Mouse (Mus musculus) midbrain, embryonic 13.5 days (tissue): ENCODE data around the gene Tmem202. TPM values are rescaled to one million over a fixed set of nuclear protein-coding genes. Genes with fewer than 3 reads are reported as not detected.

Source experiments
- ATAC-seq: fragments of 200-750 bp; cut with Nextera tagmentation; 2 replicates; pipeline ENCODE4 v1.8.0; 2017; ENCODE audit warnings: mild to moderate bottlenecking, moderate TSS enrichment, moderate library complexity
- H3K27ac ChIP-seq: fragments of 300-500 bp; sonication (generic); 2 replicates; pipeline ENCODE4 v1.5.1; 2015; ENCODE audit warnings: inconsistent platforms, mild to moderate bottlenecking, moderate library complexity
- H3K27me3 ChIP-seq: fragments of 300-500 bp; sonication (generic); 2 replicates; pipeline ENCODE4 v1.6.1; 2015; ENCODE audit warnings: mild to moderate bottlenecking, inconsistent platforms
- H3K36me3 ChIP-seq: fragments of 300-500 bp; sonication (generic); 2 replicates; pipeline ENCODE4 v1.6.1; 2015; ENCODE audit warnings: mild to moderate bottlenecking, inconsistent platforms
- H3K4me1 ChIP-seq: fragments of 300-500 bp; sonication (generic); replicated peaks from 2 replicates; pipeline ENCODE4 v1.6.1; 2015; ENCODE audit warnings: inconsistent platforms
- H3K4me2 ChIP-seq: fragments of 300-500 bp; sonication (generic); replicated peaks from 2 replicates; pipeline ENCODE4 v1.6.1; 2015; ENCODE audit warnings: moderate library complexity, mild to moderate bottlenecking, inconsistent platforms
- H3K4me3 ChIP-seq: fragments of 300-500 bp; sonication (generic); replicated peaks from 2 replicates; pipeline ENCODE4 v1.5.1; 2015; ENCODE audit warnings: mild to moderate bottlenecking, inconsistent platforms
- H3K9ac ChIP-seq: fragments of 300-500 bp; sonication (generic); replicated peaks from 2 replicates; pipeline ENCODE4 v1.6.1; 2015; ENCODE audit warnings: mild to moderate bottlenecking, inconsistent platforms
- H3K9me3 ChIP-seq: fragments of 300-500 bp; sonication (generic); 2 replicates; pipeline ENCODE4 v1.6.1; 2016; ENCODE audit warnings: mild to moderate bottlenecking, inconsistent platforms
- WGBS: fragments of 180-500 bp; shearing (Covaris S2); methylation state at CpG from one replicate; pipeline ENCODE4 v1.1.7; 2015; 5-methylcytosine and 5-hydroxymethylcytosine counted together
- polyA plus RNA-seq: library from polyadenylated mRNA; unstranded; fragments of >200 nt; fragmentation: Nextera tagmentation; extraction: Ambion mirVana; gene quantifications from 2 replicates; pipeline ENCODE4 v1.2.1, GENCODE M21; 2015

Gene Tmem202
- polyA plus RNA-seq: 0.55 and 0.74 TPM in 2 replicates

- H3K4me2 ChIP-seq: peak within 1 kb of the TSS; percentile 82
- H3K4me1 ChIP-seq: peaks cover 33% of the 10 kb centered on the region
- ATAC-seq: peak; percentile 95
- no peaks in the 10 kb centered on the region for H3K9me3 ChIP-seq
- H3K27ac ChIP-seq: peak within 1 kb of the TSS; percentile 30; the same call in 1 of the 2 replicates
- H3K27me3 ChIP-seq: 0 out of 2 replicates have a peak, but pooled peaks cover 9% of the 10 kb centered on the region
- H3K9ac ChIP-seq: peak within 1 kb of the TSS; percentile 79
- H3K36me3 ChIP-seq: no peaks in the 10 kb centered on the region
- 8% methylated on average over 55 of the region's 55 CpGs for WGBS
- H3K4me3 ChIP-seq: peak within 1 kb of the TSS; percentile 63
These were observed at the start of gene Tmem202, which contains the start of gene Hexa for GRCm38 (mm10) chr9:59539441-59540137. Gene Tmem202 (minus strand): TSS chr9:59539847. Gene Hexa (plus strand): TSS chr9:59539540.

- Histone ChIP-seq H3K9me3 (no peaks in the 10 kb centered on the region), H3K27ac (peak overlapping the region; percentile 89), H3K36me3 (no peaks in the 10 kb centered on the region), H3K4me1 (peaks cover 51% of the 10 kb centered on the region), H3K9ac (peak overlapping the region; percentile 51; the same call in 1 of the 2 replicates), H3K27me3 (peaks cover 37% of the 10 kb centered on the region), H3K4me2 (peak overlapping the region; percentile 57), H3K4me3 (peak overlapping the region; percentile 18)
- ATAC-seq: peak; percentile 89
- WGBS: 16% methylated on average over 12 of the region's 12 CpGs
These were observed 49.3 kb upstream of the Tmem202 start for GRCm38 (mm10) chr9:59588710-59589671.

GRCm38 (mm10) chr9:59588252-59588651, 48.6 kb upstream of the Tmem202 start:
- Histone ChIP-seq H3K36me3 (no peaks in the 10 kb centered on the region), H3K4me2 (peak overlapping the region; percentile 57), H3K4me3 (no peak overlapping the region), H3K27ac (peak overlapping the region; percentile 89), H3K27me3 (peaks cover 40% of the 10 kb centered on the region), H3K4me1 (peaks cover 51% of the 10 kb centered on the region), H3K9me3 (no peaks in the 10 kb centered on the region), H3K9ac (0 out of 2 replicates have a peak overlapping the region, but pooled peaks have one; percentile 24)
- 30% methylated on average over 5 of the region's 5 CpGs for WGBS
- ATAC-seq: peak; percentile 68

- Histone ChIP-seq H3K27ac (no peak overlapping the region), H3K9me3 (no peaks in the 10 kb centered on the region), H3K9ac (no peak overlapping the region), H3K4me1 (peaks cover 49% of the 10 kb centered on the region), H3K27me3 (peaks cover 41% of the 10 kb centered on the region), H3K4me3 (no peak overlapping the region), H3K4me2 (peak overlapping the region; percentile 32), H3K36me3 (no peaks in the 10 kb centered on the region)
- 5% methylated on average over 13 of the region's 13 CpGs for WGBS
- peak; percentile 43 for ATAC-seq
These were observed 45.2 kb upstream of the Tmem202 start for GRCm38 (mm10) chr9:59584871-59585308.

GRCm38 (mm10) chr9:59578505-59578867, 38.8 kb upstream of the Tmem202 start:
- peak overlapping the region; percentile 51 for H3K4me3 ChIP-seq
- H3K36me3 ChIP-seq: no peaks in the 10 kb centered on the region
- under 1% methylated on average over 20 of the region's 20 CpGs for WGBS
- peak; percentile 71; the same call in 1 of the 2 replicates for ATAC-seq
- H3K27ac ChIP-seq: peak overlapping the region; percentile 16
- peak overlapping the region; percentile 67 for H3K9ac ChIP-seq
- peak overlapping the region; percentile 58 for H3K4me2 ChIP-seq
- no peaks in the 10 kb centered on the region for H3K9me3 ChIP-seq
- H3K4me1 ChIP-seq: peaks cover 28% of the 10 kb centered on the region
- peaks cover 43% of the 10 kb centered on the region for H3K27me3 ChIP-seq

GRCm38 (mm10) chr9:59577844-59578504, 38.3 kb upstream of the Tmem202 start, which contains the start of gene Celf6:
Gene Celf6 (plus strand): TSS chr9:59577917.
- Histone ChIP-seq H3K9me3 (no peaks in the 10 kb centered on the region), H3K27me3 (peaks cover 39% of the 10 kb centered on the region), H3K9ac (peak within 1 kb of the TSS; percentile 67), H3K4me1 (peaks cover 28% of the 10 kb centered on the region), H3K36me3 (no peaks in the 10 kb centered on the region), H3K4me2 (peak within 1 kb of the TSS; percentile 58), H3K4me3 (peak within 1 kb of the TSS; percentile 51), H3K27ac (peak within 1 kb of the TSS; percentile 69)
- WGBS: 2% methylated on average over 45 of the region's 61 CpGs
- peak; percentile 98 for ATAC-seq

GRCm38 (mm10) chr9:59577401-59577800, 37.8 kb upstream of the Tmem202 start:
- no peak for ATAC-seq
- Histone ChIP-seq H3K4me3 (peak overlapping the region; percentile 51), H3K36me3 (no peaks in the 10 kb centered on the region), H3K27me3 (peaks cover 35% of the 10 kb centered on the region), H3K4me2 (peak overlapping the region; percentile 58), H3K9me3 (no peaks in the 10 kb centered on the region), H3K9ac (peak overlapping the region; percentile 15; the same call in 1 of the 2 replicates), H3K4me1 (peaks cover 28% of the 10 kb centered on the region), H3K27ac (peak overlapping the region; percentile 69)
- WGBS: 14% methylated on average over 13 of the region's 13 CpGs

- Histone ChIP-seq H3K9me3 (no peaks in the 10 kb centered on the region), H3K4me3 (no peak overlapping the region), H3K36me3 (no peaks in the 10 kb centered on the region), H3K4me2 (no peak overlapping the region), H3K27ac (no peak overlapping the region), H3K27me3 (peaks cover 15% of the 10 kb centered on the region), H3K4me1 (peaks cover 5% of the 10 kb centered on the region), H3K9ac (no peak overlapping the region)
- WGBS: 79% methylated on average over 2 of the region's 2 CpGs
- ATAC-seq: no peak
These were observed 32.2 kb upstream of the Tmem202 start for GRCm38 (mm10) chr9:59571852-59572251.

- ATAC-seq: peak; percentile 75
- Histone ChIP-seq H3K9me3 (no peaks in the 10 kb centered on the region), H3K4me3 (no peak overlapping the region), H3K27ac (no peak overlapping the region), H3K9ac (no peak overlapping the region), H3K4me1 (0 out of 2 replicates have a peak, but pooled peaks cover 2% of the 10 kb centered on the region), H3K4me2 (no peak overlapping the region), H3K36me3 (peaks cover 30% of the 10 kb centered on the region), H3K27me3 (no peaks in the 10 kb centered on the region)
- 30% methylated on average over 6 of the region's 6 CpGs for WGBS
These were observed 27.5 kb upstream of the Tmem202 start for GRCm38 (mm10) chr9:59567111-59567510.

GRCm38 (mm10) chr9:59565600-59565999, 26.0 kb upstream of the Tmem202 start:
- H3K36me3 ChIP-seq: peaks cover 46% of the 10 kb centered on the region
- H3K4me1 ChIP-seq: 0 out of 2 replicates have a peak, but pooled peaks cover 2% of the 10 kb centered on the region
- no peak overlapping the region for H3K4me3 ChIP-seq
- no peaks in the 10 kb centered on the region for H3K27me3 ChIP-seq
- WGBS: 28% methylated on average over 4 of the region's 4 CpGs
- ATAC-seq: 0 out of 2 replicates have a peak, but pooled peaks have one; percentile 63
- no peak overlapping the region for H3K9ac ChIP-seq
- no peak overlapping the region for H3K27ac ChIP-seq
- H3K9me3 ChIP-seq: no peaks in the 10 kb centered on the region
- no peak overlapping the region for H3K4me2 ChIP-seq

GRCm38 (mm10) chr9:59553719-59554118, 14.1 kb upstream of the Tmem202 start:
- Histone ChIP-seq H3K9ac (no peak overlapping the region), H3K9me3 (no peaks in the 10 kb centered on the region), H3K27me3 (no peaks in the 10 kb centered on the region), H3K27ac (no peak overlapping the region), H3K36me3 (peaks cover 46% of the 10 kb centered on the region), H3K4me1 (no peaks in the 10 kb centered on the region), H3K4me3 (no peak overlapping the region), H3K4me2 (no peak overlapping the region)
- no peak for ATAC-seq
- 90% methylated on average over 4 of the region's 4 CpGs for WGBS
